Comparison of ENCODE assay signal across 8 mouse cellular contexts in the genomic region with DNA sequence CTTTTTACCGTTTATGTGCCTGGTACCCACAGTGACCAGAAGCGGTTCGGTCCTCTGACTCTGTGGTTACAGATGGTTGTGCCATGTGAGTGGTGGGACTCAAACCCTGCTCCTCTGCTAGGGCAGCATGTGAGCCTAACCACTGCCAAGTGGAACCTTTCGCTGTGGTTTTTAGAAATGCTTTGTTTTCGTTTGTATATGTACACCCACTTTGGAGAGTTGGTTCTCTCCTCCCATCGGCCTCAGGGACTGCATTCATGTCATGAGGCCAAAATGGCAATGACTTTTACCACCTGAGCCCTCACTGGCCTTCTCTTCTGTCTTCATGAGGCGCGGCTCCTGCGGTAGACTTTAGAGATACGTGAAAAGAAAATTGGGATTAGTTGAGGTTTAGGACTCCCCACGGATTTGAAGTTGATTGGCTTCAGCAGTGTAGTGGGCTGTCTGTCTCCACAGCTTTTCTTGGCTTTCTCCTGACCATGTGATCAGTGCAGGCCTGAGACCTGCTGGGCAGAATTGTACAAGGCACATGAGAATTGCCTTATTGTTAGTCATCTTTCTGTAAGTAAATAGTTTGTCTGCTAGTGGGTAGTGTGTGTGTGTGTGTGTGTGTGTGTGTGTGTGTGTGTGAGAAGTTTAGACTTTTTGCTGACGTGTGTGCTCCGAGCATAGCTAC.
DNase-seq lines count a peak whose midpoint lies in the region; ATAC-seq and TF ChIP-seq lines count a peak whose summit lies in the region.
"Had no signal": no experiment of that assay in that cellular context is flagged by ENCODE, and none has a peak within 500 bp of the region (broad histone marks: within the 10 kb centered on the region; RNA-seq: fewer than 3 reads in every experiment).

No protein-coding gene starts in this region.

- H3K36me3 ChIP-seq in kidney, embryonic 14.5 days (ENCODE audit: control insufficient read depth, insufficient read depth, low read length): no peaks in the 10 kb centered on the region
- H3K36me3 ChIP-seq in C2C12 (ENCODE audit: control insufficient read depth, insufficient read depth): no peaks in the 10 kb centered on the region
- no peaks in the 10 kb centered on the region for H3K36me3 ChIP-seq in limb, embryonic 12.5 days

- H3K79me2 ChIP-seq in C2C12 (ENCODE audit: control insufficient read depth, insufficient read depth): peaks cover 28% of the 10 kb centered on the region

- H3K27me3 ChIP-seq in kidney, embryonic 14.5 days (ENCODE audit: control insufficient read depth, insufficient read depth, low read length): no peaks in the 10 kb centered on the region
- no peaks in the 10 kb centered on the region for H3K27me3 ChIP-seq in C2C12 (ENCODE audit: control insufficient read depth, insufficient read depth, insufficient read length)
- no peaks in the 10 kb centered on the region for H3K27me3 ChIP-seq in limb, embryonic 12.5 days

- H3K9ac ChIP-seq in kidney, embryonic 14.5 days (ENCODE audit: low read depth, low read length): no peak overlapping the region
- no peak overlapping the region for H3K9ac ChIP-seq in limb, embryonic 12.5 days (replicated peaks)

- no peaks in the 10 kb centered on the region for H3K9me3 ChIP-seq in kidney, embryonic 14.5 days (ENCODE audit: control insufficient read depth, low read length)
- no peaks in the 10 kb centered on the region for H3K9me3 ChIP-seq in limb, embryonic 12.5 days

- no peak overlapping the region for H3ac ChIP-seq in C2C12 (ENCODE audit: control insufficient read depth, insufficient read length, low read depth)

- DNase-seq in kidney, postnatal 14 days: no peak
- DNase-seq in adipocyte (ENCODE audit: low spot score) (peak; percentile 11), liver (no peak)
- DNase-seq in embryo, embryonic 9.5 days (ENCODE audit: extremely low spot score): no peak
- DNase-seq: lung, adult 2 months had no signal

- H3K4me3 ChIP-seq in kidney, embryonic 14.5 days (ENCODE audit: low read length): no peak overlapping the region
- no peak overlapping the region for H3K4me3 ChIP-seq in C2C12 (ENCODE audit: insufficient read depth, poor library complexity, severe bottlenecking)
- no peak overlapping the region for H3K4me3 ChIP-seq in limb, embryonic 12.5 days (replicated peaks)

- TF ChIP-seq CTCF in C2C12 (IDR thresholded peaks at IDR 0.05; ENCODE audit: control insufficient read depth, insufficient read depth, insufficient read length): no peak

- ATAC-seq in kidney, embryonic 14.5 days (ENCODE audit: low FRiP score, low TSS enrichment): peak; percentile 36; the same call in 1 of the 2 replicates
- no peak for ATAC-seq in limb, embryonic 12.5 days (ENCODE audit: insufficient number of reproducible peaks, insufficient read depth, low FRiP score, low TSS enrichment, low read depth)

- no peak overlapping the region for H3K4me2 ChIP-seq in kidney, embryonic 14.5 days (replicated peaks; ENCODE audit: low read depth, low read length)
- H3K4me2 ChIP-seq in limb, embryonic 12.5 days: no peak overlapping the region

- WGBS in kidney, embryonic 14.5 days: 74% methylated on average over 13 of the region's 13 CpGs
- 57% methylated on average over 13 of the region's 13 CpGs for WGBS in limb, embryonic 12.5 days

- H3K79me3 ChIP-seq in C2C12 (ENCODE audit: low read depth): peaks cover 5% of the 10 kb centered on the region

- peaks cover 16% of the 10 kb centered on the region; the same call in 1 of the 2 replicates for H3K4me1 ChIP-seq in kidney, embryonic 14.5 days (ENCODE audit: control insufficient read depth, insufficient read depth, low read length)
- H3K4me1 ChIP-seq in limb, embryonic 12.5 days (replicated peaks): peaks cover 57% of the 10 kb centered on the region

- H3K27ac ChIP-seq in kidney, embryonic 14.5 days (ENCODE audit: low read depth, low read length): no peak overlapping the region
- peak overlapping the region; percentile 53 for H3K27ac ChIP-seq in limb, embryonic 12.5 days

TF ChIP-seq in C2C12, 6 proteins besides CTCF, POLR2A, EP300 and RAD21:
- TF ChIP-seq FOSL1 (IDR thresholded peaks at IDR 0.05; ENCODE audit: insufficient read depth, low read length, poor library complexity, severe bottlenecking): no peak
- no peak for TF ChIP-seq CEBPB (IDR thresholded peaks at IDR 0.05; ENCODE audit: low read depth)
- peak; percentile 31 for TF ChIP-seq USF1 (IDR thresholded peaks at IDR 0.05; ENCODE audit: low read depth)
